Comparison of ENCODE assay signal across 35 mouse cellular contexts in genomic region chr12:69181800-69182199, GRCm38 (mm10). TPM values are rescaled to one million over a fixed set of nuclear protein-coding genes. Genes with fewer than 3 reads are reported as not detected.
"Had no signal": no experiment of that assay in that cellular context is flagged by ENCODE, and none has a peak within 500 bp of the region (broad histone marks: within the 10 kb centered on the region; RNA-seq: fewer than 3 reads in every experiment).

No protein-coding gene starts in this region.

- H3K27me3 ChIP-seq: heart, embryonic 13.5 days; heart, embryonic 15.5 days; hindbrain, embryonic 12.5 days; intestine, embryonic 15.5 days; kidney, embryonic 15.5 days; limb, embryonic 13.5 days; limb, embryonic 15.5 days; liver, embryonic 12.5 days had no signal

- H3K9ac ChIP-seq: heart, embryonic 13.5 days; heart, embryonic 15.5 days; hindbrain, embryonic 12.5 days; hindbrain, embryonic 14.5 days; intestine, embryonic 15.5 days; kidney, embryonic 15.5 days; limb, embryonic 13.5 days; limb, embryonic 15.5 days; liver, embryonic 12.5 days; liver, embryonic 14.5 days had no signal

- H3K36me3 ChIP-seq: intestine, embryonic 15.5 days had no signal

- ATAC-seq: hindbrain, embryonic 16.5 days; inflammation-experienced regulatory T-cells, adult 6 months; intestine, embryonic 15.5 days; intestine, postnatal 0 days; liver, embryonic 12.5 days had no signal

- DNase-seq: gastrocnemius, postnatal 10 days; gastrocnemius, postnatal 25 days; heart, adult 2 months; heart, postnatal 14 days; heart, postnatal 4 days; kidney, adult 2 months; kidney, adult 9 months; kidney, postnatal 14 days; kidney, postnatal 36 days; layer of hippocampus, adult 9-11 months; layer of hippocampus, postnatal 36 days; left cerebral cortex, postnatal 4 days had no signal

- H3K9me3 ChIP-seq: heart, embryonic 13.5 days; heart, embryonic 15.5 days; hindbrain, embryonic 10.5 days; hindbrain, embryonic 12.5 days; intestine, embryonic 15.5 days; kidney, embryonic 15.5 days; limb, embryonic 13.5 days; limb, embryonic 15.5 days; liver, embryonic 12.5 days had no signal

- H3K4me2 ChIP-seq: heart, embryonic 11.5 days; heart, embryonic 13.5 days; heart, embryonic 15.5 days; hindbrain, embryonic 12.5 days; hindbrain, embryonic 14.5 days; intestine, embryonic 15.5 days; kidney, embryonic 15.5 days; limb, embryonic 13.5 days; limb, embryonic 15.5 days had no signal

- H3K27ac ChIP-seq: heart, adult 2 months; heart, embryonic 13.5 days; heart, embryonic 15.5 days; hindbrain, embryonic 10.5 days; hindbrain, embryonic 12.5 days; hindbrain, embryonic 14.5 days; intestine, embryonic 15.5 days; kidney, embryonic 15.5 days; kidney, postnatal 0 days; limb, embryonic 13.5 days; limb, embryonic 15.5 days; liver, embryonic 12.5 days; liver, embryonic 14.5 days had no signal

- H3K4me3 ChIP-seq: heart, adult 2 months; heart, embryonic 13.5 days; heart, embryonic 15.5 days; hindbrain, embryonic 10.5 days; hindbrain, embryonic 12.5 days; intestine, embryonic 15.5 days; kidney, embryonic 15.5 days; limb, embryonic 13.5 days; limb, embryonic 15.5 days had no signal

RNA-seq across cellular contexts. Expression of gene Lrr1, which starts 13.2 kb away (rescaled TPM):
- total RNA-seq: gastrocnemius, adult 18-20 months; gastrocnemius, postnatal 25 days; heart, adult 2 months; layer of hippocampus, adult 18-20 months; layer of hippocampus, adult 8-10 months; layer of hippocampus, postnatal 36 days; left cerebral cortex, adult 18-20 months; left cerebral cortex, adult 8-10 months; left cerebral cortex, postnatal 25 days; liver, adult 2 months had no signal
- polyA plus RNA-seq: heart, adult 2 months; kidney, adult 2 months; liver, adult 2 months had no signal
